Mouse (Mus musculus): ENCODE results near the gene Ppm1k. TPM values are rescaled to one million over a fixed set of nuclear protein-coding genes. Genes with fewer than 3 reads are reported as not detected.
"Not testable (repeated sequence)": the region's sequence is repeated elsewhere in the genome, so short reads cannot be mapped to it uniquely, and the experiment has no call there.

Gene Ppm1k
- polyA plus RNA-seq, 1 experiment from 2014 or later = 12.9 TPM

- no peaks in the 10 kb centered on the region for H3K9me3 ChIP-seq (replicated peaks)
- no peaks in the 10 kb centered on the region for H3K36me3 ChIP-seq
- H3K27me3 ChIP-seq = no peaks in the 10 kb centered on the region
- ATAC-seq (replicated peaks; ENCODE audit: insufficient number of reproducible peaks, insufficient read depth, low FRiP score, low read depth) = no peak
- no peak overlapping the region for H3K9ac ChIP-seq
- H3K4me1 ChIP-seq (replicated peaks) = peaks cover 25% of the 10 kb centered on the region
- no peak overlapping the region for H3K4me3 ChIP-seq
- H3K27ac ChIP-seq = peak overlapping the region; percentile 79
- H3K4me2 ChIP-seq = peak overlapping the region; percentile 33
- 34% methylated on average over 4 of the region's 4 CpGs for WGBS
Measured at GRCm38 (mm10) chr6:57531011-57531410, 4.3 kb downstream of the Ppm1k start.

- no peak overlapping the region for H3K9ac ChIP-seq
- H3K27me3 ChIP-seq = no peaks in the 10 kb centered on the region
- no peak for ATAC-seq (replicated peaks; ENCODE audit: insufficient number of reproducible peaks, insufficient read depth, low FRiP score, low read depth)
- no peak overlapping the region for H3K4me2 ChIP-seq
- H3K4me3 ChIP-seq = no peak overlapping the region
- no peak overlapping the region for H3K27ac ChIP-seq
- no peaks in the 10 kb centered on the region for H3K9me3 ChIP-seq (replicated peaks)
- 86% methylated on average over 1 of the region's 1 CpGs for WGBS
- 0 out of 2 replicates have a peak, but pooled peaks cover 5% of the 10 kb centered on the region for H3K36me3 ChIP-seq
- peaks cover 25% of the 10 kb centered on the region for H3K4me1 ChIP-seq (replicated peaks)
Measured at GRCm38 (mm10) chr6:57529336-57529845, 5.9 kb downstream of the Ppm1k start.

GRCm38 (mm10) chr6:57526933-57527332 is 8.3 kb downstream of the Ppm1k start:
- Histone ChIP-seq H3K9ac (no peak overlapping the region), H3K36me3 (peaks cover 5% of the 10 kb centered on the region; the same call in 1 of the 2 replicates), H3K27ac (no peak overlapping the region), H3K4me3 (no peak overlapping the region), H3K4me2 (no peak overlapping the region), H3K27me3 (no peaks in the 10 kb centered on the region), H3K4me1 (replicated peaks) (peaks cover 15% of the 10 kb centered on the region), H3K9me3 (replicated peaks) (no peaks in the 10 kb centered on the region)
- ATAC-seq (replicated peaks; ENCODE audit: insufficient number of reproducible peaks, insufficient read depth, low FRiP score, low read depth) = no peak
- WGBS = 94% methylated on average over 2 of the region's 2 CpGs

GRCm38 (mm10) chr6:57524742-57525141 is 10.5 kb downstream of the Ppm1k start:
- H3K4me2 ChIP-seq = no peak overlapping the region
- H3K9me3 ChIP-seq (replicated peaks) = no peaks in the 10 kb centered on the region
- no peak overlapping the region for H3K27ac ChIP-seq
- H3K27me3 ChIP-seq = no peaks in the 10 kb centered on the region
- H3K9ac ChIP-seq = no peak overlapping the region
- 88% methylated on average over 10 of the region's 10 CpGs for WGBS
- no peaks in the 10 kb centered on the region for H3K4me1 ChIP-seq (replicated peaks)
- H3K36me3 ChIP-seq = peaks cover 5% of the 10 kb centered on the region; the same call in 1 of the 2 replicates
- H3K4me3 ChIP-seq = no peak overlapping the region
- no peak for ATAC-seq (replicated peaks; ENCODE audit: insufficient number of reproducible peaks, insufficient read depth, low FRiP score, low read depth)

- Histone ChIP-seq H3K4me3 (no peak overlapping the region), H3K9me3 (replicated peaks) (no peaks in the 10 kb centered on the region), H3K9ac (no peak overlapping the region), H3K27ac (no peak overlapping the region), H3K27me3 (no peaks in the 10 kb centered on the region), H3K4me1 (replicated peaks) (no peaks in the 10 kb centered on the region), H3K4me2 (no peak overlapping the region), H3K36me3 (peaks cover 5% of the 10 kb centered on the region; the same call in 1 of the 2 replicates)
- no peak for ATAC-seq (replicated peaks; ENCODE audit: insufficient number of reproducible peaks, insufficient read depth, low FRiP score, low read depth)
- 87% methylated on average over 10 of the region's 10 CpGs for WGBS
Measured at GRCm38 (mm10) chr6:57520749-57521652, 14.3 kb downstream of the Ppm1k start.

GRCm38 (mm10) chr6:57514035-57514374 is 21.3 kb downstream of the Ppm1k start:
- ATAC-seq (replicated peaks; ENCODE audit: insufficient number of reproducible peaks, insufficient read depth, low FRiP score, low read depth) = no peak
- H3K9ac ChIP-seq = no peak overlapping the region
- no peak overlapping the region for H3K4me2 ChIP-seq
- H3K4me1 ChIP-seq (replicated peaks) = no peaks in the 10 kb centered on the region
- H3K36me3 ChIP-seq = peaks cover 26% of the 10 kb centered on the region
- no peaks in the 10 kb centered on the region for H3K27me3 ChIP-seq
- no peaks in the 10 kb centered on the region for H3K9me3 ChIP-seq (replicated peaks)
- WGBS = 70% methylated on average over 4 of the region's 4 CpGs
- no peak overlapping the region for H3K27ac ChIP-seq
- no peak overlapping the region for H3K4me3 ChIP-seq

GRCm38 (mm10) chr6:57513351-57514034 is 21.8 kb downstream of the Ppm1k start:
- H3K4me1 ChIP-seq (replicated peaks) = no peaks in the 10 kb centered on the region
- 72% methylated on average over 7 of the region's 7 CpGs for WGBS
- no peak overlapping the region for H3K27ac ChIP-seq
- peaks cover 26% of the 10 kb centered on the region for H3K36me3 ChIP-seq
- H3K9ac ChIP-seq = no peak overlapping the region
- H3K9me3 ChIP-seq (replicated peaks) = no peaks in the 10 kb centered on the region
- no peaks in the 10 kb centered on the region for H3K27me3 ChIP-seq
- no peak overlapping the region for H3K4me3 ChIP-seq
- H3K4me2 ChIP-seq = no peak overlapping the region
- no peak for ATAC-seq (replicated peaks; ENCODE audit: insufficient number of reproducible peaks, insufficient read depth, low FRiP score, low read depth)

- no peaks in the 10 kb centered on the region for H3K9me3 ChIP-seq (replicated peaks)
- no peaks in the 10 kb centered on the region for H3K27me3 ChIP-seq
- H3K9ac ChIP-seq = no peak overlapping the region
- H3K36me3 ChIP-seq = peaks cover 26% of the 10 kb centered on the region
- ATAC-seq (replicated peaks; ENCODE audit: insufficient number of reproducible peaks, insufficient read depth, low FRiP score, low read depth) = no peak
- H3K27ac ChIP-seq = no peak overlapping the region
- H3K4me1 ChIP-seq (replicated peaks) = no peaks in the 10 kb centered on the region
- no peak overlapping the region for H3K4me2 ChIP-seq
- WGBS = 84% methylated on average over 5 of the region's 5 CpGs
- H3K4me3 ChIP-seq = no peak overlapping the region
Measured at GRCm38 (mm10) chr6:57511899-57512298, 23.4 kb downstream of the Ppm1k start.

- Histone ChIP-seq H3K27ac (no peak overlapping the region), H3K4me1 (replicated peaks) (no peaks in the 10 kb centered on the region), H3K36me3 (no peaks in the 10 kb centered on the region), H3K9me3 (replicated peaks) (no peaks in the 10 kb centered on the region), H3K27me3 (no peaks in the 10 kb centered on the region), H3K9ac (no peak overlapping the region), H3K4me3 (no peak overlapping the region), H3K4me2 (no peak overlapping the region)
- 70% methylated on average over 2 of the region's 3 CpGs for WGBS
- ATAC-seq (replicated peaks; ENCODE audit: insufficient number of reproducible peaks, insufficient read depth, low FRiP score, low read depth) = no peak
Measured at GRCm38 (mm10) chr6:57503662-57504379, 31.4 kb downstream of the Ppm1k start.

- no peaks in the 10 kb centered on the region for H3K4me1 ChIP-seq (replicated peaks)
- no peak overlapping the region for H3K9ac ChIP-seq
- H3K4me2 ChIP-seq = no peak overlapping the region
- no peak overlapping the region for H3K4me3 ChIP-seq
- no peak for ATAC-seq (replicated peaks; ENCODE audit: insufficient number of reproducible peaks, insufficient read depth, low FRiP score, low read depth)
- 73% methylated on average over 2 of the region's 2 CpGs for WGBS
- H3K27me3 ChIP-seq = no peaks in the 10 kb centered on the region
- no peaks in the 10 kb centered on the region for H3K9me3 ChIP-seq (replicated peaks)
- no peaks in the 10 kb centered on the region for H3K36me3 ChIP-seq
- no peak overlapping the region for H3K27ac ChIP-seq
Measured at GRCm38 (mm10) chr6:57499209-57499608, 36.1 kb downstream of the Ppm1k start.

- not testable (repeated sequence) for H3K4me3 ChIP-seq; H3K27me3 ChIP-seq; H3K9ac ChIP-seq; H3K27ac ChIP-seq; H3K4me2 ChIP-seq; H3K36me3 ChIP-seq; ATAC-seq (replicated peaks; ENCODE audit: insufficient number of reproducible peaks, insufficient read depth, low FRiP score, low read depth); H3K9me3 ChIP-seq (replicated peaks); H3K4me1 ChIP-seq (replicated peaks)
- WGBS = 19% methylated on average over 3 of the region's 3 CpGs
Measured at GRCm38 (mm10) chr6:57468161-57468560, 67.1 kb downstream of the Ppm1k start.

Data from heart, embryonic 15.5 days (tissue).